Mouse (Mus musculus) cerebellum, postnatal 4 days (tissue): ENCODE measurements around the gene Tpi1.
"Not testable (repeated sequence)": the region's sequence is repeated elsewhere in the genome, so short reads cannot be mapped to it uniquely, and the experiment has no call there.

Experiments used
- DNase-seq, 2 experiments: peaks; one replicate each; pipeline ENCODE4 v3.0.0; 2022; ENCODE audit warnings: low spot score in 2 of 2, mixed read lengths in 1 of 2

Tpi1 gene

GRCm38 (mm10) chr6:124831199-124831598, 17.1 kb upstream of the Tpi1 start:
- not testable (repeated sequence) for DNase-seq

GRCm38 (mm10) chr6:124829799-124830700, 16.0 kb upstream of the Tpi1 start:
- DNase-seq, result peak; percentile 73 to 90

- peak; percentile 93 to 98 for DNase-seq
These were observed 15.0 kb upstream of the Tpi1 start, which contains the start of the genes Usp5 and Cdca3 for GRCm38 (mm10) chr6:124828868-124829798. Gene Usp5 (minus strand): TSS chr6:124829484. Gene Cdca3 (plus strand): TSS chr6:124829547.

- DNase-seq, result no peak
These were observed 14.1 kb upstream of the Tpi1 start for GRCm38 (mm10) chr6:124828101-124828592.

- DNase-seq, result no peak
These were observed 8.0 kb upstream of the Tpi1 start for GRCm38 (mm10) chr6:124822049-124822448.

- no peak for DNase-seq
These were observed 6.8 kb upstream of the Tpi1 start for GRCm38 (mm10) chr6:124820891-124821290.

GRCm38 (mm10) chr6:124817971-124818370, 3.9 kb upstream of the Tpi1 start:
- DNase-seq, result no peak

GRCm38 (mm10) chr6:124817563-124817962, 3.5 kb upstream of the Tpi1 start:
- DNase-seq, result peak in 1 of 2 experiments; percentile 18

- DNase-seq, result no peak
These were observed 3.0 kb upstream of the Tpi1 start for GRCm38 (mm10) chr6:124817125-124817524.

GRCm38 (mm10) chr6:124816611-124817010, 2.5 kb upstream of the Tpi1 start:
- no peak for DNase-seq

- DNase-seq, result no peak
These were observed 1.0 kb upstream of the Tpi1 start for GRCm38 (mm10) chr6:124814858-124815774.

GRCm38 (mm10) chr6:124814448-124814847, 352 bp upstream of the Tpi1 start:
- peak in 1 of 2 experiments; percentile 49 for DNase-seq

GRCm38 (mm10) chr6:124813496-124813895, 600 bp downstream of the Tpi1 start:
- peak in 1 of 2 experiments; percentile 61 for DNase-seq

GRCm38 (mm10) chr6:124812848-124813247, 1.2 kb downstream of the Tpi1 start:
- no peak for DNase-seq

- DNase-seq, result no peak
These were observed 2.2 kb downstream of the Tpi1 start for GRCm38 (mm10) chr6:124811701-124812560.

GRCm38 (mm10) chr6:124811403-124811665, 2.8 kb downstream of the Tpi1 start:
- no peak for DNase-seq

GRCm38 (mm10) chr6:124810566-124811402, 3.3 kb downstream of the Tpi1 start:
- not testable (repeated sequence) for DNase-seq

GRCm38 (mm10) chr6:124809775-124810538, 4.1 kb downstream of the Tpi1 start:
- DNase-seq, result no peak
